Mouse (Mus musculus): Measurements from ENCODE around the gene Asic2.

DNA sequence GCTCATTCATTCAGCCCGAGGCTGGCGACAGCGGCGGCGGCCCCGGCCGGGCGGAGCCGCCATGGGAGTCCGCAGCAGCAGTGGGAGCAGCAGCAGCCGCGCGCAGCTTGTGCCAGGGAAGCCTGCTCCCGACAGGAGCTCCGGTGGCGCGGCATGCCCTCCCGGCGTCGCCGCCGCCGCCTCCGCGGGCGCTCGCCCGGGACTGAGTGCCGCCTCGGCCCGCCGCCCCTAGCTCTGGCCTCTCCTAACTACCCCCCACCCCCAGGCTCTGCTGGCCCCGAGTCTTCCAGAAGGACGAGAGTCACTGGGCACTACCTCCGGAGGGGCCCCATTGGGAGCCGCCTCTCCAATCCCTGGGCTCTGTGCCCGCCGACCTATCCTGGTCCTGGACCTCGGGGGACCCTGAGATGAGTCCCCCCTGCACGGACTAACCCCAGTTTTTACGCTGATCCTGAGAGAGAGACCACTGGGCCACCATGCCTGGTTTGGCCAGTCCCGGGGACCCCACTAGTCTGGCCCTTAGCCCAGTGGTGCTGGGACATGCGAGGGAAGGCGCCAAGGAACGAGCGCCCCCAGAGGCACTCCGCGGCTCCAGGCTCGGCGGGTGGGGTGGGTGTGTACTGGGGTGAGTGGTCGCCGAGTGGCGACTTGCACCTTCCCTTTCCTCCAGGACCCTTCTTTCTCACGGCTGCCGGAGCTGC is 815.6 kb downstream of the Asic2 start:
- TF ChIP-seq CTCF (conservative IDR thresholded peaks at IDR 0.05; ENCODE audit: low read length) (peak; percentile 25), POU5F1 (IDR thresholded peaks at IDR 0.05; ENCODE audit: borderline replicate concordance, low read length) (no peak), NANOG (IDR thresholded peaks at IDR 0.05; ENCODE audit: borderline replicate concordance, low read length) (no peak)

Measured in E14TG2a.4 (cell line).